Mouse (Mus musculus) midbrain, embryonic 12.5 days (tissue): ENCODE measurements around the gene Rhd. TPM values are rescaled to one million over a fixed set of nuclear protein-coding genes. Genes with fewer than 3 reads are reported as not detected.

Source experiments
- ATAC-seq: fragments of 200-750 bp; cut with Nextera tagmentation; 2 replicates; pipeline ENCODE4 v1.8.0; 2017; ENCODE audit warnings: low read depth, moderate TSS enrichment, moderate library complexity; ENCODE audit not compliant: low FRiP score
- H3K27ac ChIP-seq: fragments of 300-500 bp; sonication (generic); replicated peaks from 2 replicates; pipeline ENCODE4 v1.5.1; 2016; ENCODE audit warnings: mild to moderate bottlenecking
- H3K27me3 ChIP-seq: fragments of 300-500 bp; sonication (generic); 2 replicates; pipeline ENCODE4 v1.6.1; 2016; ENCODE audit warnings: mild to moderate bottlenecking
- H3K36me3 ChIP-seq: fragments of 300-500 bp; sonication (generic); 2 replicates; pipeline ENCODE4 v1.6.1; 2016
- H3K4me1 ChIP-seq: fragments of 300-500 bp; sonication (generic); 2 replicates; pipeline ENCODE4 v1.6.1; 2016
- H3K4me2 ChIP-seq: fragments of 300-500 bp; sonication (generic); replicated peaks from 2 replicates; pipeline ENCODE4 v1.6.1; 2016; ENCODE audit warnings: mild to moderate bottlenecking, moderate library complexity
- H3K4me3 ChIP-seq: fragments of 300-500 bp; sonication (generic); 2 replicates; pipeline ENCODE4 v1.5.1; 2016; ENCODE audit warnings: mild to moderate bottlenecking
- H3K9ac ChIP-seq: fragments of 300-500 bp; sonication (generic); replicated peaks from 2 replicates; pipeline ENCODE4 v1.6.1; 2016; ENCODE audit warnings: mild to moderate bottlenecking, moderate library complexity
- H3K9me3 ChIP-seq: fragments of 300-500 bp; sonication (generic); 2 replicates; pipeline ENCODE4 v1.6.1; 2016; ENCODE audit warnings: mild to moderate bottlenecking
- WGBS: fragments of 180-500 bp; shearing (Covaris S2); methylation state at CpG from one replicate; pipeline ENCODE4 v1.1.7; 2016; 5-methylcytosine and 5-hydroxymethylcytosine counted together
- polyA plus RNA-seq: library from polyadenylated mRNA; unstranded; fragments of >200 nt; fragmentation: Nextera tagmentation; extraction: Ambion mirVana; gene quantifications from 2 replicates; pipeline ENCODE4 v1.2.1, GENCODE M21; 2016

Gene Rhd
- polyA plus RNA-seq, 1 experiment from 2014 or later = 8.9 TPM

GRCm38 (mm10) chr4:134923258-134924018, 59.1 kb downstream of the Rhd start, which contains the start of gene Rsrp1:
TSS of gene Rsrp1 (plus strand) at chr4:134923592.
- Histone ChIP-seq H3K27ac (peak within 1 kb of the TSS; percentile 92), H3K4me3 (peak within 1 kb of the TSS; percentile 100), H3K4me1 (peaks cover 19% of the 10 kb centered on the region), H3K4me2 (peak within 1 kb of the TSS; percentile 87), H3K27me3 (no peaks in the 10 kb centered on the region), H3K36me3 (peaks cover 32% of the 10 kb centered on the region), H3K9ac (peak within 1 kb of the TSS; percentile 97), H3K9me3 (no peaks in the 10 kb centered on the region)
- under 1% methylated on average over 64 of the region's 64 CpGs for WGBS
- peak; percentile 95 for ATAC-seq

- Histone ChIP-seq H3K4me2 (peak overlapping the region; percentile 87), H3K9ac (peak overlapping the region; percentile 97), H3K9me3 (no peaks in the 10 kb centered on the region), H3K4me3 (peak overlapping the region; percentile 100), H3K27me3 (no peaks in the 10 kb centered on the region), H3K36me3 (peaks cover 35% of the 10 kb centered on the region), H3K27ac (peak overlapping the region; percentile 92), H3K4me1 (peaks cover 19% of the 10 kb centered on the region)
- peak; percentile 10; the same call in 1 of the 2 replicates for ATAC-seq
- under 1% methylated on average over 75 of the region's 75 CpGs for WGBS
Measured at GRCm38 (mm10) chr4:134924019-134924741, 59.8 kb downstream of the Rhd start.

GRCm38 (mm10) chr4:134925206-134925605, 60.9 kb downstream of the Rhd start:
- ATAC-seq = no peak
- Histone ChIP-seq H3K36me3 (peaks cover 35% of the 10 kb centered on the region), H3K9ac (no peak overlapping the region; the same call in 1 of the 2 replicates), H3K9me3 (no peaks in the 10 kb centered on the region), H3K4me3 (peak overlapping the region; percentile 100), H3K27ac (no peak overlapping the region), H3K27me3 (no peaks in the 10 kb centered on the region), H3K4me1 (peaks cover 19% of the 10 kb centered on the region), H3K4me2 (peak overlapping the region; percentile 87)
- WGBS = 87% methylated on average over 8 of the region's 8 CpGs

GRCm38 (mm10) chr4:134927815-134928463, 63.6 kb downstream of the Rhd start:
- Histone ChIP-seq H3K4me2 (no peak overlapping the region), H3K36me3 (peaks cover 37% of the 10 kb centered on the region), H3K27ac (no peak overlapping the region), H3K4me1 (peaks cover 24% of the 10 kb centered on the region), H3K4me3 (no peak overlapping the region), H3K9me3 (no peaks in the 10 kb centered on the region), H3K27me3 (no peaks in the 10 kb centered on the region), H3K9ac (no peak overlapping the region)
- 76% methylated on average over 5 of the region's 5 CpGs for WGBS
- no peak for ATAC-seq

- WGBS = 96% methylated on average over 1 of the region's 1 CpGs
- Histone ChIP-seq H3K4me2 (no peak overlapping the region), H3K4me3 (no peak overlapping the region), H3K4me1 (peaks cover 24% of the 10 kb centered on the region), H3K27me3 (no peaks in the 10 kb centered on the region), H3K9ac (no peak overlapping the region), H3K27ac (no peak overlapping the region), H3K36me3 (peaks cover 42% of the 10 kb centered on the region), H3K9me3 (no peaks in the 10 kb centered on the region)
- ATAC-seq = no peak
Measured at GRCm38 (mm10) chr4:134928464-134928836, 64.1 kb downstream of the Rhd start.

GRCm38 (mm10) chr4:134929536-134929935, 65.2 kb downstream of the Rhd start:
- Histone ChIP-seq H3K27me3 (no peaks in the 10 kb centered on the region), H3K4me3 (no peak overlapping the region), H3K9me3 (no peaks in the 10 kb centered on the region), H3K27ac (no peak overlapping the region), H3K4me2 (no peak overlapping the region), H3K9ac (no peak overlapping the region), H3K4me1 (peaks cover 24% of the 10 kb centered on the region), H3K36me3 (peaks cover 53% of the 10 kb centered on the region)
- WGBS = 87% methylated on average over 4 of the region's 4 CpGs
- no peak for ATAC-seq

- H3K4me2 ChIP-seq = peak overlapping the region; percentile 94
- H3K9me3 ChIP-seq = no peaks in the 10 kb centered on the region
- H3K4me1 ChIP-seq = peaks cover 23% of the 10 kb centered on the region
- 32% methylated on average over 9 of the region's 9 CpGs for WGBS
- H3K27ac ChIP-seq = 0 out of 2 replicates have a peak overlapping the region, but pooled peaks have one; percentile 35
- peak overlapping the region; percentile 24; the same call in 1 of the 2 replicates for H3K9ac ChIP-seq
- H3K36me3 ChIP-seq = peaks cover 58% of the 10 kb centered on the region
- H3K27me3 ChIP-seq = no peaks in the 10 kb centered on the region
- peak; percentile 39; the same call in 1 of the 2 replicates for ATAC-seq
- H3K4me3 ChIP-seq = peak overlapping the region; percentile 85
Measured at GRCm38 (mm10) chr4:134930190-134930589, 65.9 kb downstream of the Rhd start.

GRCm38 (mm10) chr4:134930684-134931481, 66.5 kb downstream of the Rhd start, which contains the start of gene Syf2:
TSS of gene Syf2 (plus strand) at chr4:134930898.
- under 1% methylated on average over 68 of the region's 68 CpGs for WGBS
- H3K27ac ChIP-seq = peak within 1 kb of the TSS; percentile 73

GRCm38 (mm10) chr4:134937240-134938176, 73.2 kb downstream of the Rhd start:
- no peak for ATAC-seq
- no peak overlapping the region for H3K9ac ChIP-seq
- no peak overlapping the region for H3K27ac ChIP-seq
- no peaks in the 10 kb centered on the region for H3K9me3 ChIP-seq
- H3K4me1 ChIP-seq = no peaks in the 10 kb centered on the region; the same call in 1 of the 2 replicates
- no peak overlapping the region for H3K4me2 ChIP-seq
- peaks cover 52% of the 10 kb centered on the region for H3K36me3 ChIP-seq
- WGBS = 74% methylated on average over 17 of the region's 17 CpGs
- H3K27me3 ChIP-seq = peaks cover 16% of the 10 kb centered on the region
- no peak overlapping the region for H3K4me3 ChIP-seq

More at GRCm38 (mm10) chr4:134930684-134931481, 66.5 kb downstream of the Rhd start, which contains the start of gene Syf2:
- ATAC-seq = peak; percentile 94
- Histone ChIP-seq H3K4me3 (peak within 1 kb of the TSS; percentile 85), H3K9me3 (no peaks in the 10 kb centered on the region), H3K36me3 (peaks cover 58% of the 10 kb centered on the region), H3K9ac (peak within 1 kb of the TSS; percentile 87), H3K4me2 (peak within 1 kb of the TSS; percentile 94), H3K27me3 (no peaks in the 10 kb centered on the region), H3K4me1 (peaks cover 16% of the 10 kb centered on the region)

GRCm38 (mm10) chr4:134939900-134940299, 75.6 kb downstream of the Rhd start:
- Histone ChIP-seq H3K9ac (no peak overlapping the region), H3K4me3 (no peak overlapping the region), H3K36me3 (peaks cover 30% of the 10 kb centered on the region), H3K9me3 (no peaks in the 10 kb centered on the region), H3K4me1 (peaks cover 4% of the 10 kb centered on the region; the same call in 1 of the 2 replicates), H3K27ac (no peak overlapping the region), H3K4me2 (no peak overlapping the region), H3K27me3 (peaks cover 39% of the 10 kb centered on the region)
- no peak for ATAC-seq
- WGBS = 61% methylated on average over 9 of the region's 9 CpGs
